Mouse (Mus musculus) heart, adult 10 weeks (tissue): Measurements from ENCODE around the gene Eif3m. TPM values are rescaled to one million over a fixed set of nuclear protein-coding genes. Genes with fewer than 3 reads are reported as not detected.

Experiments used
- polyA plus RNA-seq: library from polyadenylated mRNA; stranded (reverse); fragments of 350-450 nt; fragmentation: Illumina TruSeq; extraction: RNeasy Lipid Tissue Mini Kit (QIAGEN cat#74804); gene quantifications from one replicate; pipeline ENCODE4 v1.2.3, GENCODE M21; 2014; ENCODE audit warnings: low read depth, low replicate concordance

The Eif3m gene
- polyA plus RNA-seq = 160 TPM

GRCm38 (mm10) chr2:105016967-105017287 lies at the start of gene Eif3m:
Gene Eif3m (minus strand): TSS chr2:105017080.

Other genes starting within 250 kb of the Eif3m start
- 16.2 TPM for gene Qser1, start 200.3 kb downstream of the Eif3m start, polyA plus RNA-seq
- gene Prrg4, start 167.2 kb downstream of the Eif3m start, polyA plus RNA-seq = 0.73 TPM
- gene Ccdc73, start 149.3 kb downstream of the Eif3m start, polyA plus RNA-seq = 15.8 TPM
- not detected for gene Gm11060, start 74.9 kb upstream of the Eif3m start, polyA plus RNA-seq
- gene Wt1, start 109.4 kb upstream of the Eif3m start, polyA plus RNA-seq = 5.2 TPM
- gene Them7, start 207.2 kb upstream of the Eif3m start, polyA plus RNA-seq = not detected